Mouse (Mus musculus) bone marrow macrophage, adult 2 months (primary cell): ENCODE measurements around the gene Ebp.

Experiments used
- CTCF ChIP-seq: IDR thresholded peaks from 2 replicates; pipeline ENCODE4 v1.5.1; 2012; ENCODE audit warnings: low read depth, mild to moderate bottlenecking, low read length, moderate library complexity
- POLR2A ChIP-seq: IDR thresholded peaks from 2 replicates; pipeline ENCODE4 v1.6.1; 2012; ENCODE audit warnings: mild to moderate bottlenecking, low read depth, low read length, borderline replicate concordance

GRCm38 (mm10) chrX:8206694-8207197, 13.4 kb upstream of the Ebp start:
- TF ChIP-seq POLR2A = no peak
- no peak for TF ChIP-seq CTCF
